Mouse (Mus musculus) intestine, postnatal 0 days (tissue): Measurements from ENCODE around the gene Emc10. TPM values are rescaled to one million over a fixed set of nuclear protein-coding genes. Genes with fewer than 3 reads are reported as not detected.
A peak's percentile ranks its signal among the peaks of the same experiment; 100 is the strongest.

Source experiments
- ATAC-seq: fragments of 200-750 bp; cut with Nextera tagmentation; 2 replicates; pipeline ENCODE4 v1.8.0; 2017; ENCODE audit warnings: mild to moderate bottlenecking, moderate TSS enrichment, moderate library complexity
- H3K27ac ChIP-seq: fragments of 300-500 bp; sonication (generic); 2 replicates; pipeline ENCODE4 v1.5.1; 2014; ENCODE audit warnings: mild to moderate bottlenecking, low read depth, low read length, moderate library complexity
- H3K27me3 ChIP-seq: fragments of 300-500 bp; sonication (generic); replicated peaks from 2 replicates; pipeline ENCODE4 v1.6.1; 2014; ENCODE audit warnings: low read length, mixed read lengths; ENCODE audit not compliant: control insufficient read depth, insufficient read depth
- H3K36me3 ChIP-seq: fragments of 300-500 bp; sonication (generic); 2 replicates; pipeline ENCODE4 v1.6.1; 2014; ENCODE audit warnings: mild to moderate bottlenecking, moderate library complexity; ENCODE audit not compliant: control insufficient read depth, insufficient read depth
- H3K4me1 ChIP-seq: fragments of 300-500 bp; sonication (generic); replicated peaks from 2 replicates; pipeline ENCODE4 v1.6.1; 2014; ENCODE audit warnings: antibody characterized with exemption, low read length, mixed read lengths; ENCODE audit not compliant: control insufficient read depth, insufficient read depth
- H3K4me2 ChIP-seq: fragments of 300-500 bp; sonication (generic); replicated peaks from 2 replicates; pipeline ENCODE4 v1.6.1; 2014; ENCODE audit warnings: low read depth, mild to moderate bottlenecking, moderate library complexity
- H3K4me3 ChIP-seq: fragments of 300-500 bp; sonication (generic); 2 replicates; pipeline ENCODE4 v1.5.1; 2014; ENCODE audit warnings: low read depth, low read length
- H3K9ac ChIP-seq: fragments of 300-500 bp; sonication (generic); 2 replicates; pipeline ENCODE4 v1.6.1; 2014; ENCODE audit warnings: mild to moderate bottlenecking, low read depth, low read length
- H3K9me3 ChIP-seq: fragments of 300-500 bp; sonication (generic); 2 replicates; pipeline ENCODE4 v1.6.1; 2016; ENCODE audit warnings: mixed run types; ENCODE audit not compliant: control insufficient read depth
- CTCF ChIP-seq: sonication (generic); IDR thresholded peaks from 2 replicates; pipeline ENCODE4 v1.5.1; 2016; ENCODE audit warnings: low read depth, mild to moderate bottlenecking, control low read depth, antibody characterized with exemption, moderate library complexity
- WGBS: fragments of 180-500 bp; shearing (Covaris S2); extraction: QIAGEN DNeasy Blood & Tissue Kit; methylation state at CpG from one replicate; pipeline ENCODE4 v1.1.7; 2014; 5-methylcytosine and 5-hydroxymethylcytosine counted together
- polyA plus RNA-seq: library from polyadenylated mRNA; unstranded; fragments of >200 nt; fragmentation: Nextera tagmentation; extraction: Ambion mirVana; gene quantifications from 2 replicates; pipeline ENCODE4 v1.2.1, GENCODE M21; 2015

Gene Emc10
- polyA plus RNA-seq, 1 experiment from 2014 or later = 74.8 TPM

DNA sequence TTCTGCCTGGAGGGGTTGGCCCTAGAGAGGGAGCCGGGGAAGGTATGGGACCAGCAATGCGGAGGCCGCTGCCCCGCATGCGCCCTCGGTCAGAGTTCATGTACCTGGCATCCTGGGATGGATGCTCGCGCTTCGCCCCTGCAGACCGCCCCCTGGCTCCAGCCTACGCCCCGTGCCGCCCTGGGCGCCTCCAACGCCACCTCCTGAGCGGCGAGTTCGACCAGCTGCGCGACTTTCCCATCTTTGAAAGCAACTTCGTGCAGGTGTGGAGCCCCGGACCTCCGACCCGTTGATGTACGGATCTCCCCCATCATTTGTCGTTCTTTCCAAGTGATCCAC, 411 bp upstream of the Emc10 start:
- peaks cover 9% of the 10 kb centered on the region; the same call in 1 of the 2 replicates for H3K4me1 ChIP-seq
- ATAC-seq = no peak
- WGBS = under 1% methylated on average over 26 of the region's 26 CpGs
- peak; percentile 54 for TF ChIP-seq CTCF
- H3K9me3 ChIP-seq = no peaks in the 10 kb centered on the region
- H3K4me3 ChIP-seq = peak overlapping the region; percentile 76
- 0 out of 2 replicates have a peak, but pooled peaks cover 3% of the 10 kb centered on the region for H3K27me3 ChIP-seq
- H3K4me2 ChIP-seq = peak overlapping the region; percentile 93
- peaks cover 15% of the 10 kb centered on the region for H3K36me3 ChIP-seq
- peak overlapping the region; percentile 82 for H3K9ac ChIP-seq
- H3K27ac ChIP-seq = peak overlapping the region; percentile 22; the same call in 1 of the 2 replicates

DNA sequence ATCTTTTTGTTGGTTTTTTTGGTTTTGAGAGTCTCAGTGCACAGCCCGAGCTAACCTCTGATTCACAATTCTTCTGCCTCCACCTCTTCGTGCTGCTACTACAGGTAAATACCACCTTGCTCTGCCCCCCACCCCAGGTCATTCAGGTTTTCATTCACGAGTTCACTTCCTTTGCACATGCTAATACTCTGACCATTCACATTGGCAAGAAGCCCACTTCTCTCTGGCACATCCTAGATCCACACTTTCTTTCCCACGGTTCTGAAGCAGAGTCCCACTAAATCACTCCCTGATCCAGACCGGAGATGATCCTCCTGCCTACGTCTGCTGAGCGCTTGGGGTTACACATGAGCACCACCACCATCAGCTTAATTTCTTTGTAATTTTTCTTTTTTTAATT, 1.2 kb downstream of the Emc10 start:
- Histone ChIP-seq H3K27ac (no peak overlapping the region), H3K9me3 (no peaks in the 10 kb centered on the region), H3K4me3 (no peak overlapping the region), H3K27me3 (0 out of 2 replicates have a peak, but pooled peaks cover 3% of the 10 kb centered on the region), H3K9ac (no peak overlapping the region), H3K4me1 (peaks cover 9% of the 10 kb centered on the region; the same call in 1 of the 2 replicates), H3K36me3 (peaks cover 31% of the 10 kb centered on the region), H3K4me2 (no peak overlapping the region)
- 82% methylated on average over 7 of the region's 7 CpGs for WGBS
- no peak for ATAC-seq
- TF ChIP-seq CTCF = no peak

DNA sequence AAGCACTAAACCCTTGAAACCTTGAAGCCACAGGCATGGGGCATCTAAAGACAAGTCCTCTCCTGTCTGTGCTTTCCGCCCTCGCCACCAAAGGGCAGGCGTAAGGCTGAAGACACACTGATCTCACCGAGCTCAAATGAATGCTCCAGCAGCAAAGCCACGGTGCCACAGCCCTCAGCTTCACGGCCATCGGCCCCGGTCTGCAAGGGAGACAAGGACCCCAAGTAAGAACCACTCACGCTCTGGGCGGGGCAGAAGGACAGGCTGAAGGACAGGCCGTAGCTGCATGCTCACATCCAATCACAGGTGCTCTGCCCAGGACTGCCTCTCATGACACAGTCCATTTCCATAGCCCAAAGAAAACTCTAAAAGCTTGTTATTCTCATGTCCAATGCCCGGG, 1.6 kb downstream of the Emc10 start:
- peaks cover 35% of the 10 kb centered on the region for H3K36me3 ChIP-seq
- TF ChIP-seq CTCF = no peak
- H3K9me3 ChIP-seq = no peaks in the 10 kb centered on the region
- H3K27me3 ChIP-seq = 0 out of 2 replicates have a peak, but pooled peaks cover 3% of the 10 kb centered on the region
- H3K4me2 ChIP-seq = no peak overlapping the region
- no peak overlapping the region for H3K9ac ChIP-seq
- H3K27ac ChIP-seq = no peak overlapping the region
- peaks cover 9% of the 10 kb centered on the region; the same call in 1 of the 2 replicates for H3K4me1 ChIP-seq
- 91% methylated on average over 12 of the region's 12 CpGs for WGBS
- no peak for ATAC-seq
- H3K4me3 ChIP-seq = no peak overlapping the region

DNA sequence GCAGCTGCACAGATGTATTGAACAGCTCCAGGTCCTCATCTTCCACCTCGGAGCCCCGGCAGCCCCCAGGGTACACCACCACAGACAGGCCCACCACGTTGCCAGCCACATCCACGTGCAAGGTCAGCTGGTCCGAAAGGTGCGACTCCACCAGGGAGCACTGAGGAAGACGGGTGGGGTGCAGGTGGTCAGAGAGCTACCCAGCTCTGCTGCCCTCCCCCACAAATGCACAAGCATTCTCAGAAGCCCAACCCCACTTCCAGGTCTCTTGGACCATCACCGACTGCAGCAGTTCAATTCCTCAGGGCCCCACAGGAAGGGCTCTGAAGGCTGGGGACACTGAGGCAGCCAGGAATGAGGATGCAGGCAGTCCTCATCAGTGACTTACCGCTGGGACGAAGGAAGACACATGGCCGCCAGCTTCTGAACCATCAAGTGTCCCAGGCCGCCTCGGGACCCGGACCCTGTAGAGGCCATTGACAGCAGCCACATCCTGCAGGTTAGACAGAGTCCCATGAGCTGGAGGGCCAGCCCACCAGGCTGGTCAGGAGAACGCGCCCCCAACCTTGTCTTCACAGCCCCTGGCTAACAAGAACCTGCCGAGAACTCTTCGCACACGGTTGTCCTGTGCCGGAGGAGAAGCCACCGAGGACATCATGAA, 4.0 kb downstream of the Emc10 start:
- H3K36me3 ChIP-seq = peaks cover 46% of the 10 kb centered on the region
- no peak overlapping the region for H3K9ac ChIP-seq
- H3K9me3 ChIP-seq = no peaks in the 10 kb centered on the region
- ATAC-seq = no peak
- H3K4me2 ChIP-seq = no peak overlapping the region
- WGBS = 92% methylated on average over 21 of the region's 21 CpGs
- H3K27me3 ChIP-seq = no peaks in the 10 kb centered on the region
- H3K27ac ChIP-seq = no peak overlapping the region
- peaks cover 9% of the 10 kb centered on the region; the same call in 1 of the 2 replicates for H3K4me1 ChIP-seq
- TF ChIP-seq CTCF = no peak
- H3K4me3 ChIP-seq = no peak overlapping the region

DNA sequence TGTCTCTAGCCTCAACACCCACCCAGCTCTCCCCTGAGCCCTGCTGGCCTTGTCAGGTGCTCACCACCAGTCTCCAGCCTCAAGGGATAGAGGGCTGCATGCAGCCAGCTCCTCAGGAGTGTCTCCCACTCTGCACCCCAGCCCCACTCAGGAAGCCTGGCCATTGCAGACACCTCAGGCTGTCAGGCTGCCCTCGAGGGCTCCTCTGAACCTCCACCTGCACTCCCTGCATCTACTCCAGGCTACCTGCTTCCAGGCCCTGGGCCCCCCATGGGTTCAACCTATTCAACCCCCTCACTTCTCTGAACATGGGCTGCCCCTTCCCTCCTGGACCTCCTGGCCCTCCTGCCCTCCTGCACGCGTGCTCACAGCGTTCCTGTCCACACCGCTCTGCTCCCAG, 4.9 kb downstream of the Emc10 start:
- peaks cover 46% of the 10 kb centered on the region for H3K36me3 ChIP-seq
- H3K9ac ChIP-seq = no peak overlapping the region
- no peak for TF ChIP-seq CTCF
- H3K27me3 ChIP-seq = no peaks in the 10 kb centered on the region
- no peak overlapping the region for H3K27ac ChIP-seq
- H3K4me1 ChIP-seq = peaks cover 9% of the 10 kb centered on the region; the same call in 1 of the 2 replicates
- WGBS = 93% methylated on average over 5 of the region's 5 CpGs
- H3K4me3 ChIP-seq = no peak overlapping the region
- no peak for ATAC-seq
- no peaks in the 10 kb centered on the region for H3K9me3 ChIP-seq
- H3K4me2 ChIP-seq = no peak overlapping the region

DNA sequence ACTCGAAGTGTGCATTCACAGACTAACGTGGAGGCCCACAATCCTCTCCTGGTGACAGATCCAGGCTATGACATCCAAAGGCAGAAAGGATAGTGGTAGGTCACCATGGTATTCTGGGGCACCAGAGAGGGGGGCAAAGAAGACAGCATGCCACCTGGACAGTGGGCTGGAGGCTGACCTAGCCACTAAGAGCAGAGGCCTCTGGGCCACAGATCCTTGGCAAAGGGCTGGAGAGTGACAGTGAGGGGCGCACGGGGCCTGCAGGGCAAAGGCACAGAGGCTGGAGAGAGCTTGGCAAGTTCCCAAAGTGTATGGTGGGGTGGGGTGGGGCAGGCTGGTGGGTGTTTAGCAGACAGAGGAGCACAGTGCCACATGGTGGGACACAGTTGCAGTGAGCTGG, 6.0 kb downstream of the Emc10 start:
- no peak overlapping the region for H3K4me2 ChIP-seq
- peaks cover 2% of the 10 kb centered on the region; the same call in 1 of the 2 replicates for H3K4me1 ChIP-seq
- peaks cover 46% of the 10 kb centered on the region for H3K36me3 ChIP-seq
- H3K4me3 ChIP-seq = no peak overlapping the region
- ATAC-seq = no peak
- 88% methylated on average over 4 of the region's 4 CpGs for WGBS
- H3K9ac ChIP-seq = no peak overlapping the region
- no peaks in the 10 kb centered on the region for H3K9me3 ChIP-seq
- no peak overlapping the region for H3K27ac ChIP-seq
- TF ChIP-seq CTCF = no peak
- no peaks in the 10 kb centered on the region for H3K27me3 ChIP-seq
